Mouse (Mus musculus) spleen, adult 2 months (tissue): ENCODE results near the gene Nav2.

ENCODE experiments used
- CTCF ChIP-seq: fragments of 200-500 bp; IDR thresholded peaks from 2 replicates; pipeline ENCODE4 v1.5.1; 2011; ENCODE audit warnings: mild to moderate bottlenecking, inconsistent platforms; ENCODE audit not compliant: insufficient read depth, insufficient read length, insufficient replicate concordance; ENCODE audit errors: extremely low read depth
- POLR2A ChIP-seq: fragments of 200-500 bp; IDR thresholded peaks from 2 replicates; pipeline ENCODE4 v1.6.1; 2011; ENCODE audit warnings: low read depth, low read length, inconsistent platforms

GRCm38 (mm10) chr7:49640709-49641305 lies 732.3 kb downstream of the Nav2 start:
- no peak for TF ChIP-seq CTCF
- no peak for TF ChIP-seq POLR2A
